Mouse (Mus musculus) forebrain, embryonic 14.5 days (tissue): Measurements from ENCODE around the gene 1700025G04Rik. TPM values are rescaled to one million over a fixed set of nuclear protein-coding genes. Genes with fewer than 3 reads are reported as not detected.

ENCODE experiments used
- ATAC-seq: fragments of 200-750 bp; cut with Nextera tagmentation; 2 replicates; pipeline ENCODE4 v1.8.0; 2017; ENCODE audit warnings: mild to moderate bottlenecking, moderate library complexity
- DNase-seq: peaks from one replicate; pipeline ENCODE4 v3.0.0-alpha.2; 2015; ENCODE audit warnings: low spot score
- H3K27ac ChIP-seq: fragments of 300-500 bp; sonication (generic); 2 replicates; pipeline ENCODE4 v1.5.1; 2014; ENCODE audit warnings: low read depth, mild to moderate bottlenecking, control low read depth, low read length, moderate library complexity
- H3K27me3 ChIP-seq: fragments of 300-500 bp; sonication (generic); replicated peaks from 2 replicates; pipeline ENCODE4 v1.6.1; 2014; ENCODE audit warnings: low read length, control low read depth, mixed read lengths; ENCODE audit not compliant: control insufficient read depth, insufficient read depth
- H3K36me3 ChIP-seq: fragments of 300-500 bp; sonication (generic); 2 replicates; pipeline ENCODE4 v1.6.1; 2014; ENCODE audit warnings: low read length, control low read depth; ENCODE audit not compliant: control insufficient read depth, insufficient read depth
- H3K4me1 ChIP-seq: fragments of 300-500 bp; sonication (generic); 2 replicates; pipeline ENCODE4 v1.6.1; 2014; ENCODE audit warnings: antibody characterized with exemption, low read length, control low read depth; ENCODE audit not compliant: control insufficient read depth, insufficient read depth
- H3K4me2 ChIP-seq: fragments of 300-500 bp; sonication (generic); 2 replicates; pipeline ENCODE4 v1.6.1; 2014; ENCODE audit warnings: mild to moderate bottlenecking, control low read depth, low read length
- H3K4me3 ChIP-seq: fragments of 300-500 bp; sonication (generic); 2 replicates; pipeline ENCODE4 v1.5.1; 2014; ENCODE audit warnings: low read depth, low read length, control low read depth
- H3K9ac ChIP-seq: fragments of 300-500 bp; sonication (generic); 2 replicates; pipeline ENCODE4 v1.6.1; 2014; ENCODE audit warnings: mild to moderate bottlenecking, low read length, control low read depth, moderate library complexity
- H3K9me3 ChIP-seq: fragments of 300-500 bp; sonication (generic); replicated peaks from 2 replicates; pipeline ENCODE4 v1.6.1; 2016; ENCODE audit warnings: low read length, control low read depth, mixed read lengths; ENCODE audit not compliant: control insufficient read depth
- WGBS: fragments of 180-500 bp; shearing (Covaris S2); extraction: QIAGEN DNeasy Blood & Tissue Kit; methylation state at CpG from one replicate; pipeline ENCODE4 v1.1.7; 2014; 5-methylcytosine and 5-hydroxymethylcytosine counted together
- polyA plus RNA-seq: library from polyadenylated mRNA; unstranded; fragments of >200 nt; fragmentation: Nextera tagmentation; extraction: Ambion mirVana; gene quantifications from 2 replicates; pipeline ENCODE4 v1.2.1, GENCODE M21; 2014

The 1700025G04Rik gene
- polyA plus RNA-seq, 1 experiment from 2014 or later: 25.3 TPM

- ATAC-seq (no peak), DNase-seq (no peak)
- Histone ChIP-seq H3K27me3 (no peaks in the 10 kb centered on the region), H3K27ac (no peak overlapping the region), H3K4me3 (no peak overlapping the region), H3K4me2 (no peak overlapping the region), H3K9me3 (no peaks in the 10 kb centered on the region), H3K4me1 (no peaks in the 10 kb centered on the region), H3K9ac (no peak overlapping the region), H3K36me3 (no peaks in the 10 kb centered on the region)
- WGBS: 91% methylated on average over 11 of the region's 11 CpGs
Observed at GRCm38 (mm10) chr1:152063357-152064145, 26.4 kb downstream of the 1700025G04Rik start.

GRCm38 (mm10) chr1:152061745-152062144, 28.2 kb downstream of the 1700025G04Rik start:
- ATAC-seq (no peak), DNase-seq (no peak)
- Histone ChIP-seq H3K4me1 (no peaks in the 10 kb centered on the region), H3K27ac (no peak overlapping the region), H3K27me3 (no peaks in the 10 kb centered on the region), H3K9me3 (no peaks in the 10 kb centered on the region), H3K9ac (no peak overlapping the region), H3K4me2 (no peak overlapping the region), H3K36me3 (no peaks in the 10 kb centered on the region), H3K4me3 (no peak overlapping the region)
- WGBS: 89% methylated on average over 12 of the region's 12 CpGs

- Histone ChIP-seq H3K27me3 (no peaks in the 10 kb centered on the region), H3K9ac (no peak overlapping the region), H3K4me1 (no peaks in the 10 kb centered on the region), H3K9me3 (no peaks in the 10 kb centered on the region), H3K4me3 (no peak overlapping the region), H3K36me3 (no peaks in the 10 kb centered on the region), H3K27ac (no peak overlapping the region), H3K4me2 (no peak overlapping the region)
- no peak for ATAC-seq
- 88% methylated on average over 3 of the region's 3 CpGs for WGBS
- DNase-seq: no peak
Observed at GRCm38 (mm10) chr1:152060265-152060664, 29.7 kb downstream of the 1700025G04Rik start.

- Histone ChIP-seq H3K27me3 (no peaks in the 10 kb centered on the region), H3K9me3 (no peaks in the 10 kb centered on the region), H3K4me3 (no peak overlapping the region), H3K27ac (no peak overlapping the region), H3K4me1 (no peaks in the 10 kb centered on the region), H3K36me3 (no peaks in the 10 kb centered on the region), H3K9ac (no peak overlapping the region), H3K4me2 (no peak overlapping the region)
- no peak for DNase-seq
- ATAC-seq: no peak
- WGBS: 92% methylated on average over 3 of the region's 3 CpGs
Observed at GRCm38 (mm10) chr1:152058776-152059175, 31.1 kb downstream of the 1700025G04Rik start.

GRCm38 (mm10) chr1:152053112-152053511, 36.8 kb downstream of the 1700025G04Rik start:
- DNase-seq (no peak), ATAC-seq (no peak)
- 93% methylated on average over 5 of the region's 5 CpGs for WGBS
- Histone ChIP-seq H3K36me3 (no peaks in the 10 kb centered on the region), H3K27ac (no peak overlapping the region), H3K4me3 (no peak overlapping the region), H3K9me3 (no peaks in the 10 kb centered on the region), H3K4me2 (no peak overlapping the region), H3K4me1 (no peaks in the 10 kb centered on the region), H3K27me3 (no peaks in the 10 kb centered on the region), H3K9ac (no peak overlapping the region)

GRCm38 (mm10) chr1:152051858-152052257, 38.1 kb downstream of the 1700025G04Rik start:
- no peak overlapping the region for H3K27ac ChIP-seq
- H3K4me2 ChIP-seq: no peak overlapping the region
- WGBS: 87% methylated on average over 9 of the region's 9 CpGs
- no peaks in the 10 kb centered on the region for H3K27me3 ChIP-seq
- no peak overlapping the region for H3K9ac ChIP-seq
- DNase-seq (no peak), ATAC-seq (no peak)
- no peaks in the 10 kb centered on the region for H3K9me3 ChIP-seq
- H3K36me3 ChIP-seq: no peaks in the 10 kb centered on the region
- H3K4me3 ChIP-seq: no peak overlapping the region
- H3K4me1 ChIP-seq: no peaks in the 10 kb centered on the region

- Histone ChIP-seq H3K9me3 (no peaks in the 10 kb centered on the region), H3K36me3 (no peaks in the 10 kb centered on the region), H3K9ac (no peak overlapping the region), H3K27me3 (no peaks in the 10 kb centered on the region), H3K4me2 (no peak overlapping the region), H3K4me3 (no peak overlapping the region), H3K4me1 (no peaks in the 10 kb centered on the region), H3K27ac (no peak overlapping the region)
- no peak for ATAC-seq
- no peak for DNase-seq
- 88% methylated on average over 7 of the region's 7 CpGs for WGBS
Observed at GRCm38 (mm10) chr1:152050037-152050436, 39.9 kb downstream of the 1700025G04Rik start.

- Histone ChIP-seq H3K27ac (no peak overlapping the region), H3K4me2 (no peak overlapping the region), H3K4me3 (no peak overlapping the region), H3K4me1 (no peaks in the 10 kb centered on the region), H3K36me3 (no peaks in the 10 kb centered on the region), H3K9ac (no peak overlapping the region), H3K27me3 (no peaks in the 10 kb centered on the region), H3K9me3 (no peaks in the 10 kb centered on the region)
- ATAC-seq (no peak), DNase-seq (no peak)
- whole genome bisulfite sequencing: 89% methylated on average over 4 of the region's 4 CpGs
Observed at GRCm38 (mm10) chr1:152048291-152048690, 41.6 kb downstream of the 1700025G04Rik start.

- Histone ChIP-seq H3K36me3 (no peaks in the 10 kb centered on the region), H3K9ac (no peak overlapping the region), H3K4me3 (no peak overlapping the region), H3K4me2 (no peak overlapping the region), H3K27ac (no peak overlapping the region), H3K4me1 (no peaks in the 10 kb centered on the region), H3K27me3 (no peaks in the 10 kb centered on the region), H3K9me3 (no peaks in the 10 kb centered on the region)
- DNase-seq (no peak), ATAC-seq (no peak)
- 54% methylated on average over 5 of the region's 5 CpGs for WGBS
Observed at GRCm38 (mm10) chr1:152047416-152047815, 42.5 kb downstream of the 1700025G04Rik start.
